Mouse (Mus musculus): ENCODE results near the gene Myadml2. TPM values are rescaled to one million over a fixed set of nuclear protein-coding genes. Genes with fewer than 3 reads are reported as not detected.
A peak's percentile ranks its signal among the peaks of the same experiment; 100 is the strongest.

Gene Myadml2
- polyA plus RNA-seq, 1 experiment from 2014 or later, result 0.75 TPM

- peak within 1 kb of the TSS; percentile 37 for H3K4me2 ChIP-seq (ENCODE audit: low read length)
- peaks cover 8% of the 10 kb centered on the region; the same call in 1 of the 2 replicates for H3K4me1 ChIP-seq (replicated peaks; ENCODE audit: control insufficient read depth, insufficient read depth, low read length)
- peaks cover 28% of the 10 kb centered on the region for H3K36me3 ChIP-seq (ENCODE audit: control insufficient read depth, insufficient read depth)
- 7% methylated on average over 45 of the region's 45 CpGs for WGBS
- H3K4me3 ChIP-seq (replicated peaks; ENCODE audit: low read length), result peak within 1 kb of the TSS; percentile 5; the same call in 1 of the 2 replicates
- H3K27me3 ChIP-seq (replicated peaks; ENCODE audit: control insufficient read depth, insufficient read depth, low read length), result peaks cover 3% of the 10 kb centered on the region
- no peak for ATAC-seq
- H3K27ac ChIP-seq (ENCODE audit: low read length), result no peak within 1 kb of the TSS
- H3K9me3 ChIP-seq (ENCODE audit: control insufficient read depth, low read length), result no peaks in the 10 kb centered on the region
- peak within 1 kb of the TSS; percentile 32 for H3K9ac ChIP-seq (replicated peaks; ENCODE audit: low read depth, low read length)
Measured at GRCm38 (mm10) chr11:120608241-120609034, 39.5 kb downstream of the Myadml2 start, which contains the start of gene Npb. TSS of gene Npb (plus strand) at chr11:120608477.

DNA sequence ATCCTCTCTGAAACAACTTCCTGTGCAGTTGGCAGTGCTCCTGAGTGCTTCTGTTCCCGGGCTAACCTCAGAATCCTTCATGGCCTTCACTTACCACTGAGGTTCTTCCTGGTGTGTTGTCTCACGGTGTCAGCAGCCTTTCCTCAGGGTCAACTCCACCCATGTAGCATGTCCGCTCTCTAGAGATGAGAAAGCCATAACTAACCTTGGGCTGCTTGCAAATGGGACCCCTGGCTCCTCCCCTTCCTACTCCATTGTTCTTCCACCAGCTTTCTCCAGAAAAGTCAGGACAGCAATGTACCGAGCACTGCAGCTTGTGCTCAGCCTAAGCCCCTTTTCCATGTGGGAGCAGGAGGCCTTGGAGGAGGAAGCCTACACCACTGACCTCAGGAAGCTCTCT lies 41.2 kb downstream of the Myadml2 start:
- H3K9me3 ChIP-seq (ENCODE audit: control insufficient read depth, low read length), result no peaks in the 10 kb centered on the region
- peaks cover 3% of the 10 kb centered on the region for H3K27me3 ChIP-seq (replicated peaks; ENCODE audit: control insufficient read depth, insufficient read depth, low read length)
- H3K4me1 ChIP-seq (replicated peaks; ENCODE audit: control insufficient read depth, insufficient read depth, low read length), result peaks cover 8% of the 10 kb centered on the region; the same call in 1 of the 2 replicates
- H3K27ac ChIP-seq (ENCODE audit: low read length), result no peak overlapping the region
- ATAC-seq, result no peak
- no peak overlapping the region for H3K4me3 ChIP-seq (replicated peaks; ENCODE audit: low read length)
- H3K36me3 ChIP-seq (ENCODE audit: control insufficient read depth, insufficient read depth), result peaks cover 30% of the 10 kb centered on the region
- no peak overlapping the region for H3K4me2 ChIP-seq (ENCODE audit: low read length)
- no peak overlapping the region for H3K9ac ChIP-seq (replicated peaks; ENCODE audit: low read depth, low read length)
- WGBS, result 74% methylated on average over 4 of the region's 4 CpGs

GRCm38 (mm10) chr11:120605667-120606066 lies 42.3 kb downstream of the Myadml2 start:
- no peak for ATAC-seq
- peaks cover 21% of the 10 kb centered on the region for H3K36me3 ChIP-seq (ENCODE audit: control insufficient read depth, insufficient read depth)
- WGBS, result 83% methylated on average over 7 of the region's 7 CpGs

DNA sequence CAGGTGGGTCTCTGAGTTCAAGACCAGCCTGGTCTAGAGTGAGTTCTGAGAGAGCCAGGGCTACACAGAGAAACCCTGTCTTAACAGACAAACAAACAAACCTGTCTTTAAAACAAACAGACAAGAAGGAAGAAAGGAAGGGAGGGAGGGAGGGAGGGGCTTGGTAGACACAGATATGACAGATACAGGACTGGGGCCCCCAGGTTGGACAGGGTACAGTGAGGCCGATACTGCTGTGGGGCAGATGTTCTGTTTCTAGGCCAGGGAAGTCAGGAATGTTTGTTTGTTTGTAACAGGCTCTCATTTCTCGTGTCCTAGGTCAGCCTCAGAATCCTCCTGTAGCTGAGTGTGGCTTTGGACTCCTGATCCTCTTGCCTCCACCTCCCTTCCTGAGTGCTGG lies 44.4 kb downstream of the Myadml2 start:
- Histone ChIP-seq H3K4me1 (replicated peaks; ENCODE audit: control insufficient read depth, insufficient read depth, low read length) (peaks cover 19% of the 10 kb centered on the region), H3K9ac (replicated peaks; ENCODE audit: low read depth, low read length) (no peak overlapping the region), H3K9me3 (ENCODE audit: control insufficient read depth, low read length) (no peaks in the 10 kb centered on the region), H3K4me3 (replicated peaks; ENCODE audit: low read length) (no peak overlapping the region), H3K27ac (ENCODE audit: low read length) (no peak overlapping the region), H3K27me3 (replicated peaks; ENCODE audit: control insufficient read depth, insufficient read depth, low read length) (no peaks in the 10 kb centered on the region), H3K36me3 (ENCODE audit: control insufficient read depth, insufficient read depth) (peaks cover 17% of the 10 kb centered on the region), H3K4me2 (ENCODE audit: low read length) (no peak overlapping the region)
- no peak for ATAC-seq
- 85% methylated on average over 2 of the region's 2 CpGs for WGBS

More at GRCm38 (mm10) chr11:120605667-120606066, 42.3 kb downstream of the Myadml2 start:
- Histone ChIP-seq H3K27ac (ENCODE audit: low read length) (no peak overlapping the region), H3K9me3 (ENCODE audit: control insufficient read depth, low read length) (no peaks in the 10 kb centered on the region), H3K4me1 (replicated peaks; ENCODE audit: control insufficient read depth, insufficient read depth, low read length) (peaks cover 8% of the 10 kb centered on the region; the same call in 1 of the 2 replicates), H3K4me2 (ENCODE audit: low read length) (no peak overlapping the region), H3K9ac (replicated peaks; ENCODE audit: low read depth, low read length) (no peak overlapping the region), H3K27me3 (replicated peaks; ENCODE audit: control insufficient read depth, insufficient read depth, low read length) (peaks cover 3% of the 10 kb centered on the region), H3K4me3 (replicated peaks; ENCODE audit: low read length) (no peak overlapping the region)

GRCm38 (mm10) chr11:120600716-120601115 lies 47.2 kb downstream of the Myadml2 start:
- Histone ChIP-seq H3K4me1 (replicated peaks; ENCODE audit: control insufficient read depth, insufficient read depth, low read length) (peaks cover 25% of the 10 kb centered on the region), H3K36me3 (ENCODE audit: control insufficient read depth, insufficient read depth) (peaks cover 15% of the 10 kb centered on the region), H3K27ac (ENCODE audit: low read length) (no peak overlapping the region), H3K9me3 (ENCODE audit: control insufficient read depth, low read length) (no peaks in the 10 kb centered on the region), H3K9ac (replicated peaks; ENCODE audit: low read depth, low read length) (no peak overlapping the region), H3K4me2 (ENCODE audit: low read length) (no peak overlapping the region), H3K27me3 (replicated peaks; ENCODE audit: control insufficient read depth, insufficient read depth, low read length) (no peaks in the 10 kb centered on the region), H3K4me3 (replicated peaks; ENCODE audit: low read length) (no peak overlapping the region)
- WGBS, result 95% methylated on average over 3 of the region's 3 CpGs
- no peak for ATAC-seq

- no peak for ATAC-seq
- H3K9me3 ChIP-seq (ENCODE audit: control insufficient read depth, low read length), result no peaks in the 10 kb centered on the region
- peaks cover 25% of the 10 kb centered on the region for H3K4me1 ChIP-seq (replicated peaks; ENCODE audit: control insufficient read depth, insufficient read depth, low read length)
- peaks cover 20% of the 10 kb centered on the region for H3K36me3 ChIP-seq (ENCODE audit: control insufficient read depth, insufficient read depth)
- H3K9ac ChIP-seq (replicated peaks; ENCODE audit: low read depth, low read length), result peak overlapping the region; percentile 65
- peak overlapping the region; percentile 85 for H3K4me2 ChIP-seq (ENCODE audit: low read length)
- H3K27ac ChIP-seq (ENCODE audit: low read length), result peak overlapping the region; percentile 78; the same call in 1 of the 2 replicates
- H3K4me3 ChIP-seq (replicated peaks; ENCODE audit: low read length), result peak overlapping the region; percentile 93
- H3K27me3 ChIP-seq (replicated peaks; ENCODE audit: control insufficient read depth, insufficient read depth, low read length), result no peaks in the 10 kb centered on the region
- WGBS, result 46% methylated on average over 17 of the region's 17 CpGs
Measured at GRCm38 (mm10) chr11:120598990-120599549, 48.9 kb downstream of the Myadml2 start.

- H3K4me2 ChIP-seq (ENCODE audit: low read length), result peak within 1 kb of the TSS; percentile 85
- peak within 1 kb of the TSS; percentile 94 for H3K9ac ChIP-seq (replicated peaks; ENCODE audit: low read depth, low read length)
- H3K27ac ChIP-seq (ENCODE audit: low read length), result peak within 1 kb of the TSS; percentile 78
- H3K36me3 ChIP-seq (ENCODE audit: control insufficient read depth, insufficient read depth), result peaks cover 20% of the 10 kb centered on the region
- WGBS, result under 1% methylated on average over 84 of the region's 88 CpGs
- peaks cover 25% of the 10 kb centered on the region for H3K4me1 ChIP-seq (replicated peaks; ENCODE audit: control insufficient read depth, insufficient read depth, low read length)
- ATAC-seq, result peak; percentile 100
- H3K27me3 ChIP-seq (replicated peaks; ENCODE audit: control insufficient read depth, insufficient read depth, low read length), result no peaks in the 10 kb centered on the region
- H3K9me3 ChIP-seq (ENCODE audit: control insufficient read depth, low read length), result no peaks in the 10 kb centered on the region
- H3K4me3 ChIP-seq (replicated peaks; ENCODE audit: low read length), result peak within 1 kb of the TSS; percentile 93
Measured at GRCm38 (mm10) chr11:120598283-120598989, 49.5 kb downstream of the Myadml2 start, which contains the start of the genes Alyref and Anapc11. TSS of gene Alyref (minus strand) at chr11:120598365. TSS of gene Anapc11 (plus strand) at chr11:120598421.

- H3K4me1 ChIP-seq (replicated peaks; ENCODE audit: control insufficient read depth, insufficient read depth, low read length), result peaks cover 25% of the 10 kb centered on the region
- peak overlapping the region; percentile 77 for H3K27ac ChIP-seq (ENCODE audit: low read length)
- peak overlapping the region; percentile 93 for H3K4me3 ChIP-seq (replicated peaks; ENCODE audit: low read length)
- no peaks in the 10 kb centered on the region for H3K9me3 ChIP-seq (ENCODE audit: control insufficient read depth, low read length)
- H3K27me3 ChIP-seq (replicated peaks; ENCODE audit: control insufficient read depth, insufficient read depth, low read length), result no peaks in the 10 kb centered on the region
- peaks cover 27% of the 10 kb centered on the region for H3K36me3 ChIP-seq (ENCODE audit: control insufficient read depth, insufficient read depth)
- WGBS, result 4% methylated on average over 83 of the region's 99 CpGs
- peak overlapping the region; percentile 73 for H3K4me2 ChIP-seq (ENCODE audit: low read length)
- peak overlapping the region; percentile 94 for H3K9ac ChIP-seq (replicated peaks; ENCODE audit: low read depth, low read length)
- peak; percentile 50 for ATAC-seq
Measured at GRCm38 (mm10) chr11:120597240-120598235, 50.4 kb downstream of the Myadml2 start.

Measured in forebrain, embryonic 16.5 days (tissue).